Mouse (Mus musculus) brown adipose tissue, adult 24 weeks (tissue): Measurements from ENCODE around the gene Guca2b. TPM values are rescaled to one million over a fixed set of nuclear protein-coding genes. Genes with fewer than 3 reads are reported as not detected.

Source experiments
- H3K27ac ChIP-seq: fragments of 200-500 bp; replicated peaks from 2 replicates; pipeline ENCODE4 v1.5.1; 2012; ENCODE audit warnings: low read depth, mild to moderate bottlenecking, low read length
- H3K4me1 ChIP-seq: fragments of 200-500 bp; 2 replicates; pipeline ENCODE4 v1.6.1; 2012; ENCODE audit warnings: low read length, mixed read lengths; ENCODE audit not compliant: control insufficient read depth, insufficient read depth, insufficient read length
- H3K4me3 ChIP-seq: fragments of 200-500 bp; 2 replicates; pipeline ENCODE4 v1.5.1; 2012; ENCODE audit warnings: low read depth, mild to moderate bottlenecking, low read length, moderate library complexity; ENCODE audit not compliant: insufficient read depth
- polyA plus RNA-seq: library from polyadenylated mRNA; stranded (reverse); fragments of >200 nt; gene quantifications from 2 replicates; pipeline ENCODE4 v1.2.4, GENCODE M21; 2012; ENCODE audit not compliant: missing spikeins, insufficient read depth, insufficient read length

The Guca2b gene
- polyA plus RNA-seq, result not detected in 2 replicates

DNA sequence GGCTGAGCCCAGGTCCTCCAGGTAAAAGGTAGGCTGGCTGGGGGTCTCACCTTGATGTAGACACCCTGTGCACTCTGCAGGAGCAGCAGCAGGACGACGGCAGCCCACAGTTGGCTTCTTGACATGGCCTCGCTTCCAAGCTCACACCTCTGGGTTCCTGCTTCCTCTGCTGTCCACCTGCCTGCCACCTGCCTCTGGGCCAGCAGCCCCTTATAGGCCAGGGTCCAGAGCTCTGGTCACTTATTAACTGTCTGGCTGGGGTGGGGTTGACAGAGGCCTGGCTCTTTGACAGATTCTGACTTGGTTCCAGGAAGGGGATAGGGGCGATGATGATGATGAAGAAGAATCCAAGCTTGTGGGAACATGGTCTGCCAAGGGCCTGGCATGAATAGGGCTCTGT, at the start of gene Guca2b:
Gene Guca2b (minus strand): TSS at position 224 of the 400 bp plus-strand sequence.
- H3K27ac ChIP-seq, result no peak within 1 kb of the TSS
- H3K4me1 ChIP-seq, result no peaks in the 10 kb centered on the region

DNA sequence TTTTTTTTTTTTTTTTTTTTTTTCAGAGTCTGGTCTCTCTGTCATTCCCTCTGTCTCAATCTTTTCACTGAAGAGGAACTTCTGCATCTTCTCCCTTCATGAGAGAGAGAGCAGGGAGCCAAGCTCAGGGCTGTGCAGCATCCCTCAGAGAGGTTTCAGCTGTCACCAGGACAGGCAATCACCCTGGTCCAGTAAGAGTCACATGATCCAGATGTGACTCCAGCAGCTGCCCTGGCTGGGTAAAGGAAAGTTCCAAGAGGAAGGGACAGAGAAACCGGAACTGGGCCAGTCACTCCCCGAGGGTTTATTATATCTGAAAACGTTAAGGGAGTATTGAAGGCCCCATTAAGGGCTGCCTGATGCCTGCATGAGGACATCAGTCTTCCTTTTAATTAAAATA, 49.0 kb upstream of the Guca2b start:
- no peaks in the 10 kb centered on the region for H3K4me1 ChIP-seq

More for the DNA sequence above, at the start of gene Guca2b:
- H3K4me3 ChIP-seq, result no peak within 1 kb of the TSS

GRCm38 (mm10) chr4:119707326-119707725, 48.6 kb upstream of the Guca2b start:
- Histone ChIP-seq H3K27ac (no peak overlapping the region), H3K4me1 (no peaks in the 10 kb centered on the region), H3K4me3 (no peak overlapping the region)

More for the DNA sequence above, 49.0 kb upstream of the Guca2b start:
- Histone ChIP-seq H3K4me3 (no peak overlapping the region), H3K27ac (no peak overlapping the region)

- H3K27ac ChIP-seq, result no peak overlapping the region
- no peak overlapping the region for H3K4me3 ChIP-seq
- no peaks in the 10 kb centered on the region for H3K4me1 ChIP-seq
Observed at GRCm38 (mm10) chr4:119703965-119704364, 45.2 kb upstream of the Guca2b start.

DNA sequence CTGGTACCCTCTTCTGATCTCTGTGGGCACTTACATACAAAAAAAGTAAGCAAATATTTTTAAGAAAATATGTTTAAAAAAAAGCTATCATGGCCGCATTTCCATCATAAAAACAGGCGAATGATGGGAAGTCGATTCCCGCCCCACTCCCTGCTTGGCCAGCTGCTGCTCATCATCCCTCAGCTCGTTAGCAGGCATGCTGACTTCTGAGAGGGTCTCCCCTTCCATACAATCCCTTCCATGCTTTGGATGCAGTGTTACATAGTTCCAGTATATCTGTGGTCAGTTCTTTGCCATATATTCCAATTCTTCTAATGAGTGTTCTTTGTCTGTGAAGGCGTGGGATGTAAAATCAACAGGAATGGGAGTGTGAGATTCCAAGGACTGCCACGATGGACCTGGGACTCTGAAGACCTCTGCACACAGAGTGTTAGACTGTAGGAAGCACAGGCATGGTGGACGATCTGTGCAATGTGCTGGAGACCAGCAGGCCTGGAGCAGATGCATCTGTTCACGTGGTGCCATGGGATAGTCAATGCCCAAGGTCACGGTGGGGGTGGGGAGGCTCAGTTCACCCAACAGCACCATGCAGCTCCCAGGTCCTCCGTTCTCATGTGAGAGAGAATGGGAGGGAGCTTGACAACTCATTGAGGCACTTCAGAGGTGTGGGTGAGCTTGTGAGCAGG, 42.7 kb upstream of the Guca2b start:
- Histone ChIP-seq H3K4me3 (no peak overlapping the region), H3K4me1 (0 out of 2 replicates have a peak, but pooled peaks cover 2% of the 10 kb centered on the region), H3K27ac (no peak overlapping the region)

DNA sequence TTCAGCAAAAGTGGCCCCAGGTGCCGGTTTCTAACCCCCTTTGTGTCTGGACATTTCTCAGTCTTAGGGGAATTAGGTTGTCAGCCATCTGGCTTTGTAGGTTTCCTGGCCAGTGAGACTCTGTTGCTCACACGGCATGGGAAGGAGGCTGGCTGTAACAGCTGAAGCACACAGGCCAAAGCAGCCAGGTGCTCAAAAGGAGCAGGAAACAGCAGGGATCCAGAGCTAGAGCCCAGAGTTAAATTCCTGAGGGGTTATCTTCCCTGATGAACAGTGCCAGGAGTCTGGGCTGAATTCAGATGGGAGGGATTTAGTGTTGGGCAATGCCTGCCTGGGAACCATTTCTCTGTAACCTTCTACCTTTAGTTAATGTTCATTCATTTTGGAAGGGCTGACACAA, 39.6 kb upstream of the Guca2b start:
- Histone ChIP-seq H3K4me3 (no peak overlapping the region), H3K27ac (no peak overlapping the region)

GRCm38 (mm10) chr4:119685746-119686145, 27.0 kb upstream of the Guca2b start:
- H3K4me3 ChIP-seq, result no peak overlapping the region
- no peaks in the 10 kb centered on the region for H3K4me1 ChIP-seq
- no peak overlapping the region for H3K27ac ChIP-seq

More for the DNA sequence above, 39.6 kb upstream of the Guca2b start:
- H3K4me1 ChIP-seq, result 0 out of 2 replicates have a peak, but pooled peaks cover 2% of the 10 kb centered on the region

GRCm38 (mm10) chr4:119682596-119682995, 23.8 kb upstream of the Guca2b start:
- H3K4me3 ChIP-seq, result no peak overlapping the region
- H3K27ac ChIP-seq, result no peak overlapping the region
- H3K4me1 ChIP-seq, result no peaks in the 10 kb centered on the region

- H3K27ac ChIP-seq, result no peak overlapping the region
- no peak overlapping the region for H3K4me3 ChIP-seq
- no peaks in the 10 kb centered on the region for H3K4me1 ChIP-seq
Observed at GRCm38 (mm10) chr4:119672685-119673084, 13.9 kb upstream of the Guca2b start.

- Histone ChIP-seq H3K27ac (no peak overlapping the region), H3K4me1 (no peaks in the 10 kb centered on the region), H3K4me3 (no peak overlapping the region)
Observed at GRCm38 (mm10) chr4:119671164-119671563, 12.4 kb upstream of the Guca2b start.

DNA sequence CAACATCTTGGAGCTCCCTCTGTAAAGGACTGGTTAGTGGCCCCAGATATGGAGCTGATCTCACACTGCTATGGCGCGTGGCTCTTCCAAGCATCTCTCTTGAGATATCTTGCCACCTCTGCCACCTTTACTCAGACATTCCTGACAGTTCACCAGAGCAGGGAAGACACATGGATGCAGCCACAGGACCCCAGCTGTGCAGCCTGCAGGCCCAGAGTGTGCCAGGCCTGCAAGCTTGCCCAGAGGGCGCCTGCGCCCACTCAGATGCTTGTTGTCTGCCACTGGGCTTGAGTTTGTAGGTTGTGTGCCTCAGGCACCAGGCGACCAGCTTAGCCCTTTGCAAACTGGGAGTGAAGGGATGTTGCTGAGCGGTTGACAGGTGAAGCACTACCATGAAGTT, 12.0 kb upstream of the Guca2b start:
- no peak overlapping the region for H3K27ac ChIP-seq
- no peaks in the 10 kb centered on the region for H3K4me1 ChIP-seq
- no peak overlapping the region for H3K4me3 ChIP-seq

GRCm38 (mm10) chr4:119670210-119670555, 11.4 kb upstream of the Guca2b start:
- Histone ChIP-seq H3K27ac (no peak overlapping the region), H3K4me1 (no peaks in the 10 kb centered on the region), H3K4me3 (no peak overlapping the region)

GRCm38 (mm10) chr4:119669356-119670209, 10.8 kb upstream of the Guca2b start:
- no peak overlapping the region for H3K27ac ChIP-seq
- no peak overlapping the region for H3K4me3 ChIP-seq
- no peaks in the 10 kb centered on the region for H3K4me1 ChIP-seq

GRCm38 (mm10) chr4:119668596-119668995, 9.8 kb upstream of the Guca2b start:
- H3K27ac ChIP-seq, result no peak overlapping the region
- no peaks in the 10 kb centered on the region for H3K4me1 ChIP-seq
- no peak overlapping the region for H3K4me3 ChIP-seq

DNA sequence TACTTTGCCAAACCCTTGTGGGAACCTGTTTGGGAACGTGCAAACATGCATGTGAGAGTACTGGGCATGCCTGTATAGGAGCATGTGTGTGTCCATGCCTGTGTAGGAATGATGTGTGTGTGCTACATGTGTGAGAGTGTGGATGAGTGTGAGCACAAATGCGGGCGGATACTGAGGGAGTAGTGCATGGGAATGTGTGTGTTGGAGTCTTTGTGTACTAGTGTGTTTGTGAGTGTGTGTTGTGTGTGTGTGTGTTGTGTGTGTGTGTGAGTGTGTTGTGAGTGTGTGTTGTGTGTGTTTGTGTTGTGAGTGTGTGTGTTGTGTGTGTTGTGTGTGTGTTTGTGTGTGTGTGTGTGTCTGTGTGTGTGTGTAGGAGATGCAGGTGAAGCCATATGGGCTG, 9.4 kb upstream of the Guca2b start:
- Histone ChIP-seq H3K4me1 (no peaks in the 10 kb centered on the region), H3K27ac (no peak overlapping the region), H3K4me3 (no peak overlapping the region)

GRCm38 (mm10) chr4:119667454-119667853, 8.7 kb upstream of the Guca2b start:
- H3K4me1 ChIP-seq, result no peaks in the 10 kb centered on the region
- no peak overlapping the region for H3K27ac ChIP-seq
- H3K4me3 ChIP-seq, result no peak overlapping the region
